Mouse (Mus musculus): ENCODE data around the gene Gm14862. TPM values are rescaled to one million over a fixed set of nuclear protein-coding genes. Genes with fewer than 3 reads are reported as not detected.
"Not testable (repeated sequence)": the region's sequence is repeated elsewhere in the genome, so short reads cannot be mapped to it uniquely, and the experiment has no call there.

Gm14862 gene
- 3.4 and 3.8 TPM in 2 replicates for polyA plus RNA-seq (2015; fragmentation: Nextera tagmentation; extraction: Ambion mirVana)

DNA sequence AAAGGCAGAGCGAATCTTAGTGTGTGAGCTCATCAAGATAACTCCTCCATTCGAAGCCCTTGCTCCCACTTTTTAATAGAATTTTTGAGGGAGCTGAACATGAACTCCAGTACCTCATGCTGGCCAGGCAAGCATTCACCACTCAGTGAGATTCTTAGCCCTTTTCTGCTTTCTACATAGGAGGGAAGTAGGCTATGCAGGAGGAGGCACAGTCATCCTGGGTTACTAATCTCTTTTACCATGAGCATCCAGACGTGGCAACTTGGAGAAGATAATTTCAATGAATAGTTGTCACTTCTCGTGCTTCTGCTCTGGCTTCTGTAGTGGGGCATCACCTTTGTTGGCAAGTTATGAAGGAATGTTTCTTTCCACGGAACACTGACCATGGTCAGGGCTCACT, at the start of gene Gm14862:
Gene Gm14862 (minus strand): TSS at position 134 of the 400 bp plus-strand sequence.
- H3K27ac ChIP-seq (ENCODE audit: low read length): peak within 1 kb of the TSS; percentile 78
- 49% methylated on average over 5 of the region's 5 CpGs for WGBS (ENCODE audit: insufficient replicate concordance)
- H3K9ac ChIP-seq (ENCODE audit: low read depth, low read length): peak within 1 kb of the TSS; percentile 50

DNA sequence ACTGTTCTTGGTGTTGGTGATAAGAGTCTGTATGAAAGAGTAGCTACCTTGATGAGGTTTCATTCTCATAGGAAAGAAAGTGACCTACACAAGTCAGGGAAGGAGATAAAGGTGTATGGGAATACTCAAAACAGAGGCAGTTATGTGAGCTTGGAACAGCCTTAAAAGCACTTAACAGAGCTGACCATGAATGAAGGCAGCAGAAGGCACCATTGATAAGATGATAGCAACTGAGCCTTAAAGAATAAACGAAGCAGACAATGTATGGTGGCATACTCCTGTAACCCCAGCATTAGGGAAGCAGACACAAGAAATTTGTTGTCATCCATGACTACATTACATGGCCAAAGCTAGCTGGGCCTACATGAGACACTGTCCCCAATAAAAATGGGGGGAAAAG, 46.8 kb upstream of the Gm14862 start:
- Histone ChIP-seq H3K4me2 (ENCODE audit: low read depth, low read length) (0 out of 2 replicates have a peak overlapping the region, but pooled peaks have one; percentile 6), H3K4me1 (ENCODE audit: control insufficient read depth, low read depth, low read length) (peaks cover 11% of the 10 kb centered on the region), H3K9ac (ENCODE audit: low read depth, low read length) (no peak overlapping the region), H3K27me3 (ENCODE audit: control insufficient read depth, insufficient read depth, low read depth, low read length) (no peaks in the 10 kb centered on the region), H3K36me3 (ENCODE audit: control insufficient read depth, insufficient read depth) (no peaks in the 10 kb centered on the region; the same call in 1 of the 2 replicates), H3K4me3 (ENCODE audit: low read depth, low read length) (no peak overlapping the region), H3K9me3 (replicated peaks; ENCODE audit: control insufficient read depth, low read length) (no peaks in the 10 kb centered on the region), H3K27ac (ENCODE audit: low read length) (peak overlapping the region; percentile 59)
- ATAC-seq (ENCODE audit: low read depth): peak; percentile 27
- WGBS (ENCODE audit: insufficient replicate concordance): 25% methylated on average over 1 of the region's 1 CpGs

More for the DNA sequence above, at the start of gene Gm14862:
- H3K4me2 ChIP-seq (ENCODE audit: low read depth, low read length): peak within 1 kb of the TSS; percentile 49
- peak; percentile 87 for ATAC-seq (ENCODE audit: low read depth)
- H3K9me3 ChIP-seq (replicated peaks; ENCODE audit: control insufficient read depth, low read length): no peaks in the 10 kb centered on the region
- no peaks in the 10 kb centered on the region for H3K27me3 ChIP-seq (ENCODE audit: control insufficient read depth, insufficient read depth, low read depth, low read length)
- peak within 1 kb of the TSS; percentile 51 for H3K4me3 ChIP-seq (ENCODE audit: low read depth, low read length)
- no peaks in the 10 kb centered on the region for H3K36me3 ChIP-seq (ENCODE audit: control insufficient read depth, insufficient read depth)
- H3K4me1 ChIP-seq (ENCODE audit: control insufficient read depth, low read depth, low read length): peaks cover 4% of the 10 kb centered on the region; the same call in 1 of the 2 replicates

- Histone ChIP-seq H3K4me1 (ENCODE audit: control insufficient read depth, low read depth, low read length) (peaks cover 11% of the 10 kb centered on the region), H3K9me3 (replicated peaks; ENCODE audit: control insufficient read depth, low read length) (no peaks in the 10 kb centered on the region), H3K4me3 (ENCODE audit: low read depth, low read length) (no peak overlapping the region), H3K27ac (ENCODE audit: low read length) (peak overlapping the region; percentile 48), H3K4me2 (ENCODE audit: low read depth, low read length) (peak overlapping the region; percentile 17; the same call in 1 of the 2 replicates), H3K36me3 (ENCODE audit: control insufficient read depth, insufficient read depth) (no peaks in the 10 kb centered on the region; the same call in 1 of the 2 replicates), H3K9ac (ENCODE audit: low read depth, low read length) (no peak overlapping the region), H3K27me3 (ENCODE audit: control insufficient read depth, insufficient read depth, low read depth, low read length) (no peaks in the 10 kb centered on the region)
- WGBS (ENCODE audit: insufficient replicate concordance): 39% methylated on average over 5 of the region's 5 CpGs
- no peak for ATAC-seq (ENCODE audit: low read depth)
These were observed 46.1 kb upstream of the Gm14862 start for GRCm38 (mm10) chrX:9302791-9303190.

GRCm38 (mm10) chrX:9298413-9298864, 41.7 kb upstream of the Gm14862 start:
- peak overlapping the region; percentile 34; the same call in 1 of the 2 replicates for H3K4me3 ChIP-seq (ENCODE audit: low read depth, low read length)
- WGBS (ENCODE audit: insufficient replicate concordance): 33% methylated on average over 5 of the region's 5 CpGs

GRCm38 (mm10) chrX:9293140-9293829, 36.6 kb upstream of the Gm14862 start:
- not testable (repeated sequence) for H3K27ac ChIP-seq (ENCODE audit: low read length); H3K4me1 ChIP-seq (ENCODE audit: control insufficient read depth, low read depth, low read length); H3K9ac ChIP-seq (ENCODE audit: low read depth, low read length); H3K4me3 ChIP-seq (ENCODE audit: low read depth, low read length); H3K4me2 ChIP-seq (ENCODE audit: low read depth, low read length); H3K27me3 ChIP-seq (ENCODE audit: control insufficient read depth, insufficient read depth, low read depth, low read length); H3K36me3 ChIP-seq (ENCODE audit: control insufficient read depth, insufficient read depth); H3K9me3 ChIP-seq (replicated peaks; ENCODE audit: control insufficient read depth, low read length)
- ATAC-seq (ENCODE audit: low read depth): peak; percentile 76
- 54% methylated on average over 3 of the region's 4 CpGs for WGBS (ENCODE audit: insufficient replicate concordance)

More at GRCm38 (mm10) chrX:9298413-9298864, 41.7 kb upstream of the Gm14862 start:
- Histone ChIP-seq H3K4me2 (ENCODE audit: low read depth, low read length) (peak overlapping the region; percentile 58), H3K36me3 (ENCODE audit: control insufficient read depth, insufficient read depth) (no peaks in the 10 kb centered on the region; the same call in 1 of the 2 replicates), H3K9me3 (replicated peaks; ENCODE audit: control insufficient read depth, low read length) (no peaks in the 10 kb centered on the region), H3K9ac (ENCODE audit: low read depth, low read length) (peak overlapping the region; percentile 55; the same call in 1 of the 2 replicates), H3K27me3 (ENCODE audit: control insufficient read depth, insufficient read depth, low read depth, low read length) (no peaks in the 10 kb centered on the region), H3K27ac (ENCODE audit: low read length) (peak overlapping the region; percentile 97), H3K4me1 (ENCODE audit: control insufficient read depth, low read depth, low read length) (peaks cover 8% of the 10 kb centered on the region)
- peak; percentile 99 for ATAC-seq (ENCODE audit: low read depth)

- not testable (repeated sequence) for H3K9me3 ChIP-seq (replicated peaks; ENCODE audit: control insufficient read depth, low read length); H3K4me3 ChIP-seq (ENCODE audit: low read depth, low read length); ATAC-seq (ENCODE audit: low read depth); H3K27ac ChIP-seq (ENCODE audit: low read length); H3K4me2 ChIP-seq (ENCODE audit: low read depth, low read length); H3K4me1 ChIP-seq (ENCODE audit: control insufficient read depth, low read depth, low read length); H3K9ac ChIP-seq (ENCODE audit: low read depth, low read length); H3K36me3 ChIP-seq (ENCODE audit: control insufficient read depth, insufficient read depth); H3K27me3 ChIP-seq (ENCODE audit: control insufficient read depth, insufficient read depth, low read depth, low read length)
- WGBS (ENCODE audit: insufficient replicate concordance): no CpG with 5 or more reads among the region's 1 CpGs
These were observed 26.8 kb upstream of the Gm14862 start, which contains the start of gene H2al1m for GRCm38 (mm10) chrX:9283464-9283863. H2al1m (plus strand) TSS chrX:9283764.

- 34% methylated on average over 8 of the region's 8 CpGs for WGBS (ENCODE audit: insufficient replicate concordance)
- no peaks in the 10 kb centered on the region for H3K9me3 ChIP-seq (replicated peaks; ENCODE audit: control insufficient read depth, low read length)
- H3K4me1 ChIP-seq (ENCODE audit: control insufficient read depth, low read depth, low read length): no peaks in the 10 kb centered on the region; the same call in none of the 2 replicates
- no peaks in the 10 kb centered on the region for H3K27me3 ChIP-seq (ENCODE audit: control insufficient read depth, insufficient read depth, low read depth, low read length)
- H3K4me3 ChIP-seq (ENCODE audit: low read depth, low read length): peak overlapping the region; percentile 78
- H3K36me3 ChIP-seq (ENCODE audit: control insufficient read depth, insufficient read depth): no peaks in the 10 kb centered on the region
- ATAC-seq (ENCODE audit: low read depth): peak; percentile 24; the same call in 1 of the 2 replicates
- H3K9ac ChIP-seq (ENCODE audit: low read depth, low read length): peak overlapping the region; percentile 62
- H3K4me2 ChIP-seq (ENCODE audit: low read depth, low read length): peak overlapping the region; percentile 49
- peak overlapping the region; percentile 92 for H3K27ac ChIP-seq (ENCODE audit: low read length)
These were observed 17.6 kb upstream of the Gm14862 start for GRCm38 (mm10) chrX:9274321-9274720.

- 33% methylated on average over 12 of the region's 12 CpGs for WGBS (ENCODE audit: insufficient replicate concordance)
- no peaks in the 10 kb centered on the region for H3K27me3 ChIP-seq (ENCODE audit: control insufficient read depth, insufficient read depth, low read depth, low read length)
- H3K4me3 ChIP-seq (ENCODE audit: low read depth, low read length): peak overlapping the region; percentile 78
- peak overlapping the region; percentile 49 for H3K4me2 ChIP-seq (ENCODE audit: low read depth, low read length)
- no peaks in the 10 kb centered on the region for H3K9me3 ChIP-seq (replicated peaks; ENCODE audit: control insufficient read depth, low read length)
- peak overlapping the region; percentile 86 for H3K9ac ChIP-seq (ENCODE audit: low read depth, low read length)
- peak; percentile 17; the same call in 1 of the 2 replicates for ATAC-seq (ENCODE audit: low read depth)
- no peaks in the 10 kb centered on the region; the same call in none of the 2 replicates for H3K4me1 ChIP-seq (ENCODE audit: control insufficient read depth, low read depth, low read length)
- peak overlapping the region; percentile 92 for H3K27ac ChIP-seq (ENCODE audit: low read length)
- H3K36me3 ChIP-seq (ENCODE audit: control insufficient read depth, insufficient read depth): no peaks in the 10 kb centered on the region
These were observed 16.8 kb upstream of the Gm14862 start for GRCm38 (mm10) chrX:9273377-9274002.

Measured in liver, embryonic 16.5 days (tissue).